Mouse (Mus musculus): Measurements from ENCODE around the gene Slc12a9. TPM values are rescaled to one million over a fixed set of nuclear protein-coding genes. Genes with fewer than 3 reads are reported as not detected.

Slc12a9 gene
- polyA plus RNA-seq, 1 experiment from 2014 or later, result 22.9 TPM

GRCm38 (mm10) chr5:137277360-137278342, 55.7 kb downstream of the Slc12a9 start:
- Histone ChIP-seq H3K36me3 (no peaks in the 10 kb centered on the region), H3K27me3 (no peaks in the 10 kb centered on the region), H3K9ac (replicated peaks) (no peak overlapping the region), H3K4me3 (no peak overlapping the region), H3K4me1 (no peaks in the 10 kb centered on the region), H3K9me3 (no peaks in the 10 kb centered on the region), H3K4me2 (replicated peaks) (no peak overlapping the region), H3K27ac (replicated peaks) (no peak overlapping the region)
- 57% methylated on average over 18 of the region's 18 CpGs for WGBS
- ATAC-seq (ENCODE audit: low FRiP score, low read depth), result no peak

- ATAC-seq (ENCODE audit: low FRiP score, low read depth), result no peak
- 40% methylated on average over 14 of the region's 18 CpGs for WGBS
- peak overlapping the region; percentile 26 for H3K4me2 ChIP-seq (replicated peaks)
- H3K4me3 ChIP-seq, result no peak overlapping the region
- H3K27me3 ChIP-seq, result no peaks in the 10 kb centered on the region
- no peak overlapping the region for H3K27ac ChIP-seq (replicated peaks)
- no peaks in the 10 kb centered on the region for H3K36me3 ChIP-seq
- H3K9ac ChIP-seq (replicated peaks), result no peak overlapping the region
- H3K9me3 ChIP-seq, result no peaks in the 10 kb centered on the region
- peaks cover 8% of the 10 kb centered on the region for H3K4me1 ChIP-seq
Observed at GRCm38 (mm10) chr5:137268131-137268910, 65.1 kb downstream of the Slc12a9 start.

GRCm38 (mm10) chr5:137264787-137265186, 68.6 kb downstream of the Slc12a9 start:
- H3K9me3 ChIP-seq, result no peaks in the 10 kb centered on the region
- 91% methylated on average over 11 of the region's 11 CpGs for WGBS
- H3K36me3 ChIP-seq, result no peaks in the 10 kb centered on the region
- H3K4me2 ChIP-seq (replicated peaks), result no peak overlapping the region
- peaks cover 8% of the 10 kb centered on the region for H3K4me1 ChIP-seq
- H3K27ac ChIP-seq (replicated peaks), result no peak overlapping the region
- no peak for ATAC-seq (ENCODE audit: low FRiP score, low read depth)
- no peak overlapping the region for H3K9ac ChIP-seq (replicated peaks)
- H3K27me3 ChIP-seq, result no peaks in the 10 kb centered on the region
- H3K4me3 ChIP-seq, result no peak overlapping the region

Small RNA genes lying within 50 kb of the gene (microRNA-seq; reads per million reads assigned to microRNA genes)
- gene Mir7036, result 1.6 reads per million
- not detected for gene Mir8116

Other genes with a start within 250 kb of the Slc12a9 start
- gene Trim56, start 217.4 kb downstream of the Slc12a9 start, polyA plus RNA-seq (2016; fragmentation: Nextera tagmentation; extraction: Ambion mirVana), result 5.3 and 5.5 TPM in 2 replicates
- gene Muc3, start 184.3 kb downstream of the Slc12a9 start, polyA plus RNA-seq (2016; fragmentation: Nextera tagmentation; extraction: Ambion mirVana), result not detected in 2 replicates
- 0.09 TPM in 1 of 2 replicates, not detected in the other for gene Muc3a, start 121.2 kb downstream of the Slc12a9 start, polyA plus RNA-seq (2016; fragmentation: Nextera tagmentation; extraction: Ambion mirVana)
- gene Ache, start 46.1 kb downstream of the Slc12a9 start, polyA plus RNA-seq (2016; fragmentation: Nextera tagmentation; extraction: Ambion mirVana), result 5.0 and 5.3 TPM in 2 replicates
- 7.9 and 8.0 TPM in 2 replicates for gene Ufsp1, start 39.0 kb downstream of the Slc12a9 start, polyA plus RNA-seq (2016; fragmentation: Nextera tagmentation; extraction: Ambion mirVana)
- gene Srrt, start 25.9 kb downstream of the Slc12a9 start, polyA plus RNA-seq (2016; fragmentation: Nextera tagmentation; extraction: Ambion mirVana), result 178 and 180 TPM in 2 replicates
- 34.9 and 43.3 TPM in 2 replicates for gene Trip6, start 19.2 kb downstream of the Slc12a9 start, polyA plus RNA-seq (2016; fragmentation: Nextera tagmentation; extraction: Ambion mirVana)
- 27.0 and 28.9 TPM in 2 replicates for gene Ephb4, start 16.5 kb upstream of the Slc12a9 start, polyA plus RNA-seq (2016; fragmentation: Nextera tagmentation; extraction: Ambion mirVana)
- 0.03 TPM in 1 of 2 replicates, not detected in the other for gene Zan, start 143.5 kb upstream of the Slc12a9 start, polyA plus RNA-seq (2016; fragmentation: Nextera tagmentation; extraction: Ambion mirVana)
- 58.0 and 58.1 TPM in 2 replicates for gene Pop7, start 168.9 kb upstream of the Slc12a9 start, polyA plus RNA-seq (2016; fragmentation: Nextera tagmentation; extraction: Ambion mirVana)
- 20.5 and 21.1 TPM in 2 replicates for gene Gigyf1, start 185.0 kb upstream of the Slc12a9 start, polyA plus RNA-seq (2016; fragmentation: Nextera tagmentation; extraction: Ambion mirVana)
- 0.34 TPM in 1 of 2 replicates, not detected in the other for gene Epo, start 199.6 kb upstream of the Slc12a9 start, polyA plus RNA-seq (2016; fragmentation: Nextera tagmentation; extraction: Ambion mirVana)
- gene Gnb2, start 199.9 kb upstream of the Slc12a9 start, polyA plus RNA-seq (2016; fragmentation: Nextera tagmentation; extraction: Ambion mirVana), result 464 and 467 TPM in 2 replicates
- 89.4 and 93.1 TPM in 2 replicates for gene Actl6b, start 219.9 kb upstream of the Slc12a9 start, polyA plus RNA-seq (2016; fragmentation: Nextera tagmentation; extraction: Ambion mirVana)
- 1.6 and 2.4 TPM in 2 replicates for gene Tfr2, start 236.2 kb upstream of the Slc12a9 start, polyA plus RNA-seq (2016; fragmentation: Nextera tagmentation; extraction: Ambion mirVana)